Mouse (Mus musculus) E14TG2a.4 (cell line): ENCODE measurements around the gene Gm13030.

Experiments
- CTCF ChIP-seq: conservative IDR thresholded peaks from 2 replicates; pipeline ENCODE4 v1.5.1; 2014; ENCODE audit warnings: low read length
- NANOG ChIP-seq: IDR thresholded peaks from 2 replicates; pipeline ENCODE4 v1.6.1; 2014; ENCODE audit warnings: borderline replicate concordance, low read length, mixed read lengths
- POU5F1 ChIP-seq: IDR thresholded peaks from 2 replicates; pipeline ENCODE4 v1.6.1; 2014; ENCODE audit warnings: low read length, borderline replicate concordance

- TF ChIP-seq CTCF (no peak), POU5F1 (no peak), NANOG (no peak)
These were observed 47.7 kb upstream of the Gm13030 start for GRCm38 (mm10) chr4:138921254-138922130.
